Mouse (Mus musculus) embryonic facial prominence, embryonic 13.5 days (tissue): ENCODE results near the gene Nmnat3. TPM values are rescaled to one million over a fixed set of nuclear protein-coding genes. Genes with fewer than 3 reads are reported as not detected.

ENCODE experiments used
- ATAC-seq: fragments of 200-750 bp; cut with Nextera tagmentation; 2 replicates; pipeline ENCODE4 v1.8.0; 2017; ENCODE audit warnings: low read depth; ENCODE audit not compliant: insufficient number of reproducible peaks, insufficient read depth, low FRiP score, low TSS enrichment
- H3K27ac ChIP-seq: fragments of 300-500 bp; sonication (generic); 2 replicates; pipeline ENCODE4 v1.5.1; 2015; ENCODE audit warnings: moderate library complexity, mild to moderate bottlenecking, inconsistent platforms
- H3K27me3 ChIP-seq: fragments of 300-500 bp; sonication (generic); 2 replicates; pipeline ENCODE4 v1.6.1; 2015; ENCODE audit warnings: mild to moderate bottlenecking, inconsistent platforms
- H3K36me3 ChIP-seq: fragments of 300-500 bp; sonication (generic); 2 replicates; pipeline ENCODE4 v1.6.1; 2015; ENCODE audit warnings: mild to moderate bottlenecking, inconsistent platforms
- H3K4me1 ChIP-seq: fragments of 300-500 bp; sonication (generic); 2 replicates; pipeline ENCODE4 v1.6.1; 2015; ENCODE audit warnings: inconsistent platforms
- H3K4me2 ChIP-seq: fragments of 300-500 bp; sonication (generic); 2 replicates; pipeline ENCODE4 v1.6.1; 2015; ENCODE audit warnings: moderate library complexity, mild to moderate bottlenecking, inconsistent platforms
- H3K4me3 ChIP-seq: fragments of 300-500 bp; sonication (generic); 2 replicates; pipeline ENCODE4 v1.5.1; 2015; ENCODE audit warnings: mild to moderate bottlenecking, inconsistent platforms
- H3K9ac ChIP-seq: fragments of 300-500 bp; sonication (generic); 2 replicates; pipeline ENCODE4 v1.6.1; 2015; ENCODE audit warnings: mild to moderate bottlenecking, inconsistent platforms
- H3K9me3 ChIP-seq: fragments of 300-500 bp; sonication (generic); 2 replicates; pipeline ENCODE4 v1.6.1; 2016; ENCODE audit warnings: inconsistent platforms
- WGBS: fragments of 180-500 bp; shearing (Covaris S2); methylation state at CpG from one replicate; pipeline ENCODE4 v1.1.7; 2015; ENCODE audit warnings: mixed read lengths; 5-methylcytosine and 5-hydroxymethylcytosine counted together
- polyA plus RNA-seq: library from polyadenylated mRNA; unstranded; fragments of >200 nt; fragmentation: Nextera tagmentation; extraction: Ambion mirVana; gene quantifications from 2 replicates; pipeline ENCODE4 v1.2.1, GENCODE M21; 2015

The Nmnat3 gene
- polyA plus RNA-seq, 1 experiment from 2014 or later: 6.3 TPM

- WGBS: 61% methylated on average over 4 of the region's 4 CpGs
- H3K36me3 ChIP-seq: no peaks in the 10 kb centered on the region
- peaks cover 34% of the 10 kb centered on the region for H3K4me1 ChIP-seq
- H3K27ac ChIP-seq: no peak overlapping the region
- ATAC-seq: no peak
- H3K4me3 ChIP-seq: no peak overlapping the region
- no peaks in the 10 kb centered on the region for H3K9me3 ChIP-seq
- H3K4me2 ChIP-seq: no peak overlapping the region
- H3K27me3 ChIP-seq: no peaks in the 10 kb centered on the region
- no peak overlapping the region for H3K9ac ChIP-seq
Measured at GRCm38 (mm10) chr9:98339971-98340370, 52.7 kb downstream of the Nmnat3 start.

GRCm38 (mm10) chr9:98340427-98340826 lies 53.2 kb downstream of the Nmnat3 start:
- H3K4me3 ChIP-seq: no peak overlapping the region
- peaks cover 34% of the 10 kb centered on the region for H3K4me1 ChIP-seq
- H3K27me3 ChIP-seq: no peaks in the 10 kb centered on the region
- H3K27ac ChIP-seq: no peak overlapping the region
- no peaks in the 10 kb centered on the region for H3K36me3 ChIP-seq
- no peaks in the 10 kb centered on the region for H3K9me3 ChIP-seq
- 63% methylated on average over 4 of the region's 4 CpGs for WGBS
- no peak for ATAC-seq
- H3K4me2 ChIP-seq: no peak overlapping the region
- no peak overlapping the region for H3K9ac ChIP-seq

DNA sequence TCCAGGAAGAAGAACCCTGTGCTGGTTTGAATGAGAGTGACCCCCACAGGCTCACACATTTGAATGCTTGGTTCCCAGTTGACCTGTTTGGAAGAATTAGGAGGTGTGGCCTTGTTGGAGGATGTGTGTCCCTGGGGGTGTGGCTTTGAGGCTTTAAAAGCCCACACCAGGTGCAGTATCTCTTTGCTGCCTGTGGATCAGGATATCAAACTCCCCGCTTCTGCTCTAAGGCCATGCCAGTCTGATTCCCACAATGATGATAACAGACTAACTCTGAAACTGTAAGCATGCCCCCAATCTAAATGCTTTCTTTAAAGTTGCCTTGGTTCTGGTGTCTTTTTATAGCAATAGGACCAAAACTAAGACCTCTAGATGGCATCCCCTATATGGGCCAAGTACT lies 58.6 kb downstream of the Nmnat3 start:
- Histone ChIP-seq H3K4me1 (peaks cover 6% of the 10 kb centered on the region), H3K9me3 (no peaks in the 10 kb centered on the region), H3K4me2 (no peak overlapping the region), H3K36me3 (no peaks in the 10 kb centered on the region), H3K27me3 (0 out of 2 replicates have a peak, but pooled peaks cover 3% of the 10 kb centered on the region), H3K4me3 (no peak overlapping the region), H3K9ac (no peak overlapping the region), H3K27ac (no peak overlapping the region)
- 83% methylated on average over 1 of the region's 1 CpGs for WGBS
- ATAC-seq: no peak

DNA sequence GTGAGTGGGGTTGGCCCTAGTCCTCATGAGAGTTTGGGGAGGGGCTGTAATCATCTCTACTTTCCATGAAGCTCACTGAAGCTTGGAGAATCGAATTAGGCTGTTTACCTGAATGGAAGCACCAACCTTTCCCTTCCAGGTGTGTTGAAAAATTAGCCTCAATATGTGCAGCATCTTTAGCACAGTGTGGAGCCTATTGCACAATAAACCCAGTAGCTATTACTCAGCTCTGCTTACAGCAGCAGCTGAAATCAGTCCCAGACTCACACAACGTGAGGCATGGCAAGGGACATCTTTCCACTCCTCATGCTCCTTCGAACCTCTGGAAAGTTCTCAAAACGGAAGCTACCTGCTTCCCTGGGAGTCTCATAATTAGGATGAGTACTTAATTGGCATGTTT lies 59.0 kb downstream of the Nmnat3 start:
- no peaks in the 10 kb centered on the region for H3K9me3 ChIP-seq
- 0 out of 2 replicates have a peak, but pooled peaks cover 3% of the 10 kb centered on the region for H3K27me3 ChIP-seq
- 78% methylated on average over 4 of the region's 4 CpGs for WGBS

DNA sequence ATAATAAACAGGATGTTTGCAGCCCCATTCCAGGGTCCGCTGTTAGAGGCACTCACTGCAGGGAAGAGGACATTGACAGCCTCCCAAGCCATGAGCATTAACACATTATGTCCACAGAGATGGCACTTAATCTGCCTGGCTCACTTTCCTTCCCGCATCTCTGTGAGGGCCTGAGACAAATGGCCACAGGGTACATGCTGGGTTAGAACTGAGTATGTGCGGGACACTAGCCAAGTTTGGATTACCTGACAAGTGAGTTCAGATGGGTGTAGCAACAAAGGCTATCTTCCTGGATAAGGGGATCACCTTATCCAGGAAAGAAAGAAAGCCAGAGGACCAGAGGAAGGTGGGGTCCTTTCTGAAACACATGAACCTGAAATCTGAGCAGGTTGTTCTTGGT lies 59.8 kb downstream of the Nmnat3 start:
- H3K9ac ChIP-seq: no peak overlapping the region
- no peak overlapping the region for H3K4me2 ChIP-seq
- 87% methylated on average over 3 of the region's 3 CpGs for WGBS
- no peak overlapping the region for H3K4me3 ChIP-seq
- peaks cover 6% of the 10 kb centered on the region for H3K4me1 ChIP-seq
- no peaks in the 10 kb centered on the region for H3K36me3 ChIP-seq
- no peak overlapping the region for H3K27ac ChIP-seq
- no peaks in the 10 kb centered on the region for H3K9me3 ChIP-seq
- ATAC-seq: no peak
- H3K27me3 ChIP-seq: 0 out of 2 replicates have a peak, but pooled peaks cover 3% of the 10 kb centered on the region

More for the DNA sequence above, 59.0 kb downstream of the Nmnat3 start:
- Histone ChIP-seq H3K4me3 (no peak overlapping the region), H3K36me3 (no peaks in the 10 kb centered on the region), H3K9ac (no peak overlapping the region), H3K4me2 (no peak overlapping the region), H3K4me1 (peaks cover 6% of the 10 kb centered on the region), H3K27ac (no peak overlapping the region)
- no peak for ATAC-seq

- no peak for ATAC-seq
- Histone ChIP-seq H3K9ac (no peak overlapping the region), H3K4me1 (peaks cover 6% of the 10 kb centered on the region), H3K27me3 (0 out of 2 replicates have a peak, but pooled peaks cover 3% of the 10 kb centered on the region), H3K4me2 (no peak overlapping the region), H3K9me3 (no peaks in the 10 kb centered on the region), H3K36me3 (no peaks in the 10 kb centered on the region), H3K4me3 (no peak overlapping the region), H3K27ac (no peak overlapping the region)
- 13% methylated on average over 4 of the region's 4 CpGs for WGBS
Measured at GRCm38 (mm10) chr9:98350318-98351144, 63.3 kb downstream of the Nmnat3 start.

GRCm38 (mm10) chr9:98352332-98352731 lies 65.1 kb downstream of the Nmnat3 start:
- Histone ChIP-seq H3K4me3 (no peak overlapping the region), H3K9me3 (no peaks in the 10 kb centered on the region), H3K4me1 (peaks cover 6% of the 10 kb centered on the region), H3K27me3 (0 out of 2 replicates have a peak, but pooled peaks cover 3% of the 10 kb centered on the region), H3K36me3 (no peaks in the 10 kb centered on the region), H3K27ac (no peak overlapping the region), H3K9ac (no peak overlapping the region), H3K4me2 (no peak overlapping the region)
- ATAC-seq: no peak
- WGBS: 82% methylated on average over 6 of the region's 6 CpGs

GRCm38 (mm10) chr9:98354919-98355318 lies 67.7 kb downstream of the Nmnat3 start:
- no peak overlapping the region for H3K27ac ChIP-seq
- 89% methylated on average over 3 of the region's 3 CpGs for WGBS

GRCm38 (mm10) chr9:98361047-98361446 lies 73.8 kb downstream of the Nmnat3 start:
- Histone ChIP-seq H3K9me3 (no peaks in the 10 kb centered on the region), H3K4me2 (no peak overlapping the region), H3K27ac (no peak overlapping the region), H3K27me3 (no peaks in the 10 kb centered on the region), H3K9ac (no peak overlapping the region), H3K36me3 (no peaks in the 10 kb centered on the region), H3K4me3 (no peak overlapping the region), H3K4me1 (peaks cover 9% of the 10 kb centered on the region)
- no peak for ATAC-seq
- WGBS: 58% methylated on average over 3 of the region's 3 CpGs

More at GRCm38 (mm10) chr9:98354919-98355318, 67.7 kb downstream of the Nmnat3 start:
- H3K36me3 ChIP-seq: no peaks in the 10 kb centered on the region
- H3K9ac ChIP-seq: no peak overlapping the region
- no peaks in the 10 kb centered on the region for H3K27me3 ChIP-seq
- H3K4me1 ChIP-seq: peaks cover 5% of the 10 kb centered on the region
- H3K4me3 ChIP-seq: no peak overlapping the region
- H3K9me3 ChIP-seq: no peaks in the 10 kb centered on the region
- H3K4me2 ChIP-seq: no peak overlapping the region
- no peak for ATAC-seq

- Histone ChIP-seq H3K9me3 (no peaks in the 10 kb centered on the region), H3K4me1 (peaks cover 8% of the 10 kb centered on the region), H3K27me3 (no peaks in the 10 kb centered on the region), H3K4me3 (no peak overlapping the region), H3K4me2 (no peak overlapping the region), H3K9ac (no peak overlapping the region), H3K36me3 (no peaks in the 10 kb centered on the region), H3K27ac (no peak overlapping the region)
- ATAC-seq: no peak
- WGBS: 78% methylated on average over 8 of the region's 8 CpGs
Measured at GRCm38 (mm10) chr9:98366075-98366474, 78.8 kb downstream of the Nmnat3 start.

DNA sequence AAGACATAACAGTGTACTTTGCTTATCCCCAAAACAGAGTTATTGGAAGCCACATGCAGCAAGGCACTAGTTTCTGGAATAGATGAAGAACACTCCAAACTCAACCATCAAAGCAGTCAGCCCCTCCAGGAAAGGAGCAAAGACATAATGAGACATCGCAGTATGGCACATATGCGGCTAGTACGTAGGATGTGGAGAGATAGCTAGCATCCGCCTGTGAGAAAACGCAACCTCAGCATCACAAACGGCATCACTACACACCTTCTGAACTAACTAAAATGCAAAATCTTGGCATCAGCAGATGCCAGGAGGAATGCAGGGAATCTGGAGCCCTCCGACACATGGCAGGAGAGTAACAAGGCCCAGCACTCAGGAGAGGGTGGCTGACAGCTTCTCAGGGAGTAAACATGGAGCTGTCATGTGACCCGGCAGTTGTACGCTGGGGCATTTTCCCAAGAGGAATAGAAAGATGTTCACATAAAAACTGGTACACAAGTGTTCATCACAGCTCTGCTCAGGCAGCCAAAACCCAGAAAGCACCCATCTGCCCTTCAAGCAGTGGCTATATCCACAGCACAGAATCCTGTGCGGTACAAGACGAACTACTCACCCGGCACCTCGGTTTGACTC lies 80.2 kb downstream of the Nmnat3 start:
- 87% methylated on average over 13 of the region's 13 CpGs for WGBS
- no peak overlapping the region for H3K27ac ChIP-seq

DNA sequence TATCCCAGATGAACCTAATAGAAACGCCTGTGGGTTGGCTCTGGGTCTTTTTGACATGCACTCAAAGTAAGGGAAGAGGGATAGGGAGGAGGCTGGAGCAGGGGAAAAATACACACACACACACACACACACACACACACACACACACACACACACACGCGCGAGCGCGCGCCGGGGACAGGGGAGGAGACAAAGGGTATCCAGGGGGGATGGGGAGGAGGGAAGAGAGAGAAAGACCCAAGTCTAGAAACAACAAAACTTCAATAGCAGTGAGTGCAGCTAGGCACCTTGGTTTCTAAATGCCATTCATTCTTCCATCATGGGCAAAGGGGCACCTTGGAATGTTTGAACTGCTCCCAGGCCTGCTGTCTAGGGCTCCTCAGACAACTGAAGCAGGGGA lies 82.5 kb downstream of the Nmnat3 start:
- 39% methylated on average over 3 of the region's 8 CpGs for WGBS
- H3K9ac ChIP-seq: no peak overlapping the region
- no peak overlapping the region for H3K4me2 ChIP-seq
- H3K4me3 ChIP-seq: no peak overlapping the region
- 0 out of 2 replicates have a peak, but pooled peaks cover 2% of the 10 kb centered on the region for H3K4me1 ChIP-seq
- no peaks in the 10 kb centered on the region for H3K9me3 ChIP-seq
- ATAC-seq: no peak
- no peaks in the 10 kb centered on the region for H3K27me3 ChIP-seq
- H3K36me3 ChIP-seq: no peaks in the 10 kb centered on the region
- no peak overlapping the region for H3K27ac ChIP-seq

More for the DNA sequence above, 80.2 kb downstream of the Nmnat3 start:
- Histone ChIP-seq H3K27me3 (no peaks in the 10 kb centered on the region), H3K4me2 (no peak overlapping the region), H3K9ac (no peak overlapping the region), H3K4me1 (no peaks in the 10 kb centered on the region), H3K4me3 (no peak overlapping the region), H3K36me3 (no peaks in the 10 kb centered on the region), H3K9me3 (no peaks in the 10 kb centered on the region)
- no peak for ATAC-seq
